9 mouse cellular contexts compared by ENCODE assay signal in genomic region chr10:121334576-121334975, GRCm38 (mm10). TPM values are rescaled to one million over a fixed set of nuclear protein-coding genes. Genes with fewer than 3 reads are reported as not detected.
A peak's percentile ranks its signal among the peaks of the same experiment; 100 is the strongest.
DNase-seq lines count a peak whose midpoint lies in the region; ATAC-seq and TF ChIP-seq lines count a peak whose summit lies in the region.
"Had no signal": no experiment of that assay in that cellular context is flagged by ENCODE, and none has a peak within 500 bp of the region (broad histone marks: within the 10 kb centered on the region; RNA-seq: fewer than 3 reads in every experiment).

No protein-coding gene starts in this region.

- TF ChIP-seq CTCF in bone marrow, adult 2 months (IDR thresholded peaks at IDR 0.05; ENCODE audit: control insufficient read depth, insufficient read depth, low read length), result peak; percentile 84

- ATAC-seq in erythroblast, adult 5-6 weeks (replicated peaks; ENCODE audit: low FRiP score, poor library complexity, severe bottlenecking), result peak; percentile 74

- no peaks in the 10 kb centered on the region for H3K4me1 ChIP-seq in bone marrow, adult 2 months (ENCODE audit: control insufficient read depth, insufficient read depth, low read length)
- H3K4me1 ChIP-seq: stomach, embryonic 15.5 days had no signal

- H3K4me3 ChIP-seq in bone marrow, adult 2 months (replicated peaks; ENCODE audit: control insufficient read depth, low read depth, low read length), result no peak overlapping the region
- H3K4me3 ChIP-seq: stomach, embryonic 15.5 days had no signal

- WGBS in bone marrow, adult 2 months, result 55% methylated on average over 3 of the region's 3 CpGs

- peak; percentile 47 for DNase-seq in gastrocnemius, adult 18-20 months (ENCODE audit: low spot score)
- DNase-seq in gastrocnemius, postnatal 25 days, result no peak
- peak; percentile 82 to 83 for DNase-seq in B cell, adult 2 months
- DNase-seq in layer of hippocampus, adult 11-12 months (ENCODE audit: low spot score), result peak; percentile 72
- peak; percentile 40 to 76 for DNase-seq in lung, postnatal 4 days
- peak; percentile 44 to 64 for DNase-seq in spleen, postnatal 36 days (ENCODE audit: low spot score in 2 of 2)

- no peak for TF ChIP-seq POLR2A in bone marrow, adult 2 months (IDR thresholded peaks at IDR 0.05; ENCODE audit: borderline replicate concordance, control insufficient read depth, low read depth, low read length)

- H3K27ac ChIP-seq in bone marrow, adult 2 months (ENCODE audit: control insufficient read depth, insufficient read depth, low read depth, low read length, poor library complexity), result no peak overlapping the region
- H3K27ac ChIP-seq: stomach, embryonic 15.5 days had no signal

RNA-seq across cellular contexts. Expression of gene Tbc1d30, which starts 16.5 kb away (rescaled TPM):
- under 1 TPM; 0.17 to 0.48 TPM for total RNA-seq in gastrocnemius, adult 18-20 months (2021)
- total RNA-seq in gastrocnemius, postnatal 25 days (2021), result under 1 TPM; 0.13 to 0.38 TPM
- 0.52 TPM in 1 of 2 replicates, not detected in the other for polyA plus RNA-seq in bone marrow, adult 2 months (2011; ENCODE audit: insufficient read depth, insufficient read length, low replicate concordance, missing spikeins)
- total RNA-seq in erythroblast, adult 5-6 weeks (2015; ENCODE audit: low replicate concordance), result 0.42 TPM in 1 of 2 replicates, not detected in the other
- total RNA-seq in erythroblast, adult 5-6 weeks (2017; ENCODE audit: low replicate concordance), result 0.14 and 0.60 TPM in 2 replicates

RNA-seq across cellular contexts. Expression of gene Gns, which starts 30.3 kb away (rescaled TPM):
- total RNA-seq in gastrocnemius, adult 18-20 months (2021), result 10 to 100 TPM; 26.8 to 29.2 TPM
- 10 to 100 TPM; 27.1 to 30.5 TPM for total RNA-seq in gastrocnemius, postnatal 25 days (2021)
- polyA plus RNA-seq in bone marrow, adult 2 months (2011; ENCODE audit: insufficient read depth, insufficient read length, low replicate concordance, missing spikeins), result 18.2 and 39.2 TPM in 2 replicates
- total RNA-seq in erythroblast, adult 5-6 weeks (2015; ENCODE audit: low replicate concordance), result 9.6 and 15.3 TPM in 2 replicates
- total RNA-seq in erythroblast, adult 5-6 weeks (2017; ENCODE audit: low replicate concordance), result 4.9 and 11.6 TPM in 2 replicates
